Comparison of ENCODE assay signal across 11 mouse cellular contexts in the genomic region with DNA sequence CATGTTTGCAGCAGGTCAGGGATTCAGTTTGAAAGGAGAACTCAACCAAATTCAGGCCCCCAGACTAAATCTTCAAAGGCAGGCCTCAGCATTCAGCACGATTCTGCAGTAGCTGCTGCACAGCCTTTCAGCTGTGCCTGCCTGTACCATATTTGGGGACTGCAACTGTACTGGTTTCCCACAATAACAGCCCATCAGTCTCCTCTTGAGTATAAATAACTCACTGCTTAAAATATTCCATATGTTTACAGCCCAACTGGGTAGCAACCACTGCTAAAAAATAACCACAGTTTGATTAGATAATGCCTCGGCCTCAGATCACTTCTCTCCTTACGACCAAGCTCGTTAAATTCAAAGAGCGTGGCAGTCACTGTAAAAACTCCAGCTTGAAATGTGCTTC.
DNase-seq lines count a peak whose midpoint lies in the region; ATAC-seq and TF ChIP-seq lines count a peak whose summit lies in the region.
"Had no signal": no experiment of that assay in that cellular context is flagged by ENCODE, and none has a peak within 500 bp of the region (broad histone marks: within the 10 kb centered on the region; RNA-seq: fewer than 3 reads in every experiment).

No protein-coding gene starts in this region.

- no peaks in the 10 kb centered on the region for H3K9me3 ChIP-seq in heart, embryonic 12.5 days (replicated peaks)
- no peaks in the 10 kb centered on the region for H3K9me3 ChIP-seq in lung, embryonic 16.5 days (ENCODE audit: control insufficient read depth, low read length)
- H3K9me3 ChIP-seq in limb, embryonic 15.5 days: no peaks in the 10 kb centered on the region
- H3K9me3 ChIP-seq: G1E had no signal

- no peak for DNase-seq in heart, postnatal 25 days (ENCODE audit: low spot score)
- no peak for DNase-seq in lung, adult 18-20 months
- DNase-seq in brain, embryonic 18.5 days (ENCODE audit: low read depth, low spot score): peak; percentile 30
- DNase-seq in cerebellum, adult 2 months: no peak
- no peak for DNase-seq in adrenal gland, adult 18-20 months (ENCODE audit: low spot score in 2 of 2)
- DNase-seq: kidney, postnatal 14 days; lung, adult 2 months had no signal

- intact Hi-C loops in heart, postnatal 25 days (cut with DNase I): no loop called here

- no peak overlapping the region for H3K4me2 ChIP-seq in heart, embryonic 12.5 days
- H3K4me2 ChIP-seq in lung, embryonic 16.5 days (ENCODE audit: low read depth, low read length): no peak overlapping the region
- H3K4me2 ChIP-seq in limb, embryonic 15.5 days: no peak overlapping the region

- WGBS in heart, embryonic 12.5 days: 18% methylated on average over 5 of the region's 5 CpGs
- 31% methylated on average over 5 of the region's 5 CpGs for WGBS in lung, embryonic 16.5 days
- WGBS in limb, embryonic 15.5 days: 14% methylated on average over 5 of the region's 5 CpGs
- 87% methylated on average over 5 of the region's 5 CpGs for WGBS in cerebellum, adult 2 months

- H3K36me3 ChIP-seq in heart, embryonic 12.5 days: no peaks in the 10 kb centered on the region
- no peaks in the 10 kb centered on the region for H3K36me3 ChIP-seq in lung, embryonic 16.5 days (ENCODE audit: control insufficient read depth, insufficient read depth, low read length)
- H3K36me3 ChIP-seq in limb, embryonic 15.5 days: no peaks in the 10 kb centered on the region
- H3K36me3 ChIP-seq: G1E had no signal

- H3K27me3 ChIP-seq in heart, embryonic 12.5 days (replicated peaks): no peaks in the 10 kb centered on the region
- H3K27me3 ChIP-seq in lung, embryonic 16.5 days (ENCODE audit: control insufficient read depth, insufficient read depth, low read depth, low read length): no peaks in the 10 kb centered on the region
- H3K27me3 ChIP-seq in limb, embryonic 15.5 days: no peaks in the 10 kb centered on the region
- H3K27me3 ChIP-seq in cerebellum, adult 2 months (ENCODE audit: control insufficient read depth, insufficient read depth, low read length): no peaks in the 10 kb centered on the region

- H3K27ac ChIP-seq in heart, embryonic 12.5 days (ENCODE audit: poor library complexity, severe bottlenecking): peak overlapping the region; percentile 91
- peak overlapping the region; percentile 56 for H3K27ac ChIP-seq in lung, embryonic 16.5 days (ENCODE audit: low read length)
- H3K27ac ChIP-seq in limb, embryonic 15.5 days: peak overlapping the region; percentile 65
- no peak overlapping the region for H3K27ac ChIP-seq in cerebellum, adult 2 months (ENCODE audit: insufficient read depth, low read length)

- no peak overlapping the region for H3K4me3 ChIP-seq in heart, embryonic 12.5 days
- H3K4me3 ChIP-seq in lung, embryonic 16.5 days (ENCODE audit: low read length): no peak overlapping the region
- H3K4me3 ChIP-seq in limb, embryonic 15.5 days: no peak overlapping the region
- no peak overlapping the region for H3K4me3 ChIP-seq in cerebellum, adult 2 months (replicated peaks; ENCODE audit: insufficient read depth, low read depth, low read length)

- no peak for TF ChIP-seq POLR2A in cerebellum, adult 2 months (IDR thresholded peaks at IDR 0.05; ENCODE audit: borderline replicate concordance, insufficient read depth, low read length)

- peaks cover 50% of the 10 kb centered on the region for H3K4me1 ChIP-seq in heart, embryonic 12.5 days (replicated peaks)
- H3K4me1 ChIP-seq in lung, embryonic 16.5 days (replicated peaks; ENCODE audit: control insufficient read depth, insufficient read depth, low read length): peaks cover 41% of the 10 kb centered on the region
- H3K4me1 ChIP-seq in limb, embryonic 15.5 days: peaks cover 34% of the 10 kb centered on the region
- peaks cover 5% of the 10 kb centered on the region for H3K4me1 ChIP-seq in cerebellum, adult 2 months (ENCODE audit: control insufficient read depth, insufficient read depth, low read length)

- ATAC-seq in heart, embryonic 12.5 days (ENCODE audit: insufficient number of reproducible peaks, low FRiP score): 0 out of 2 replicates have a peak, but pooled peaks have one; percentile 48
- peak; percentile 88 for ATAC-seq in lung, embryonic 16.5 days (ENCODE audit: low read depth)
- ATAC-seq in limb, embryonic 15.5 days (ENCODE audit: insufficient number of reproducible peaks, low FRiP score, low TSS enrichment, low read depth): peak; percentile 44; the same call in 1 of the 2 replicates

- no peak overlapping the region for H3K9ac ChIP-seq in heart, embryonic 12.5 days
- H3K9ac ChIP-seq in lung, embryonic 16.5 days (ENCODE audit: low read length): no peak overlapping the region
- no peak overlapping the region for H3K9ac ChIP-seq in limb, embryonic 15.5 days

- no peak for TF ChIP-seq CTCF in cerebellum, adult 2 months (IDR thresholded peaks at IDR 0.05; ENCODE audit: borderline replicate concordance, insufficient read depth, low read depth, low read length)
